Mouse (Mus musculus) forebrain, embryonic 16.5 days (tissue): ENCODE measurements around the gene Nes. TPM values are rescaled to one million over a fixed set of nuclear protein-coding genes. Genes with fewer than 3 reads are reported as not detected.

Experiments
- ATAC-seq: fragments of 200-750 bp; cut with Nextera tagmentation; 2 replicates; pipeline ENCODE4 v1.8.0; 2017; ENCODE audit warnings: mild to moderate bottlenecking, moderate library complexity
- H3K27ac ChIP-seq: fragments of 300-500 bp; sonication (generic); 2 replicates; pipeline ENCODE4 v1.5.1; 2014; ENCODE audit warnings: low read length, control low read depth
- H3K27me3 ChIP-seq: fragments of 300-500 bp; sonication (generic); replicated peaks from 2 replicates; pipeline ENCODE4 v1.6.1; 2014; ENCODE audit warnings: low read length; ENCODE audit not compliant: control insufficient read depth, insufficient read depth
- H3K36me3 ChIP-seq: fragments of 300-500 bp; sonication (generic); 2 replicates; pipeline ENCODE4 v1.6.1; 2014; ENCODE audit not compliant: control insufficient read depth, insufficient read depth
- H3K4me1 ChIP-seq: fragments of 300-500 bp; sonication (generic); replicated peaks from 2 replicates; pipeline ENCODE4 v1.6.1; 2014; ENCODE audit warnings: low read length; ENCODE audit not compliant: control insufficient read depth, insufficient read depth
- H3K4me2 ChIP-seq: fragments of 300-500 bp; sonication (generic); 2 replicates; pipeline ENCODE4 v1.6.1; 2014; ENCODE audit warnings: mild to moderate bottlenecking, low read length, control low read depth
- H3K4me3 ChIP-seq: fragments of 300-500 bp; sonication (generic); replicated peaks from 2 replicates; pipeline ENCODE4 v1.5.1; 2014; ENCODE audit warnings: mild to moderate bottlenecking, low read length, control low read depth
- H3K9ac ChIP-seq: fragments of 300-500 bp; sonication (generic); replicated peaks from 2 replicates; pipeline ENCODE4 v1.6.1; 2014; ENCODE audit warnings: low read depth, low read length, control low read depth
- H3K9me3 ChIP-seq: fragments of 300-500 bp; sonication (generic); 2 replicates; pipeline ENCODE4 v1.6.1; 2016; ENCODE audit warnings: low read length; ENCODE audit not compliant: control insufficient read depth
- WGBS: fragments of 180-500 bp; shearing (Covaris S2); extraction: QIAGEN DNeasy Blood & Tissue Kit; methylation state at CpG from one replicate; pipeline ENCODE4 v1.1.7; 2014; 5-methylcytosine and 5-hydroxymethylcytosine counted together
- polyA plus RNA-seq: library from polyadenylated mRNA; unstranded; fragments of >200 nt; fragmentation: Nextera tagmentation; extraction: Ambion mirVana; gene quantifications from 2 replicates; pipeline ENCODE4 v1.2.1, GENCODE M21; 2015

Gene Nes
- polyA plus RNA-seq, 1 experiment from 2014 or later, result 35.7 TPM

GRCm38 (mm10) chr3:87985505-87986320 is 14.8 kb downstream of the Nes start:
- H3K36me3 ChIP-seq, result no peaks in the 10 kb centered on the region
- H3K4me3 ChIP-seq, result no peak overlapping the region
- H3K4me1 ChIP-seq, result peaks cover 64% of the 10 kb centered on the region
- 19% methylated on average over 12 of the region's 12 CpGs for WGBS
- peak overlapping the region; percentile 15; the same call in 1 of the 2 replicates for H3K27ac ChIP-seq
- H3K9me3 ChIP-seq, result no peaks in the 10 kb centered on the region
- H3K9ac ChIP-seq, result no peak overlapping the region
- no peak overlapping the region for H3K4me2 ChIP-seq
- ATAC-seq, result no peak
- H3K27me3 ChIP-seq, result no peaks in the 10 kb centered on the region; the same call in 1 of the 2 replicates

GRCm38 (mm10) chr3:87986868-87987267 is 16.0 kb downstream of the Nes start:
- Histone ChIP-seq H3K36me3 (no peaks in the 10 kb centered on the region), H3K4me1 (peaks cover 58% of the 10 kb centered on the region), H3K9me3 (no peaks in the 10 kb centered on the region), H3K4me2 (peak overlapping the region; percentile 91), H3K27me3 (no peaks in the 10 kb centered on the region; the same call in 1 of the 2 replicates), H3K9ac (peak overlapping the region; percentile 69), H3K4me3 (peak overlapping the region; percentile 49), H3K27ac (peak overlapping the region; percentile 70)
- under 1% methylated on average over 17 of the region's 17 CpGs for WGBS
- ATAC-seq, result peak; percentile 83

- peak overlapping the region; percentile 70 for H3K27ac ChIP-seq
- peaks cover 2% of the 10 kb centered on the region; the same call in 1 of the 2 replicates for H3K27me3 ChIP-seq
- under 1% methylated on average over 15 of the region's 15 CpGs for WGBS
- no peaks in the 10 kb centered on the region for H3K9me3 ChIP-seq
- peaks cover 50% of the 10 kb centered on the region for H3K4me1 ChIP-seq
- peak overlapping the region; percentile 69 for H3K9ac ChIP-seq
- H3K4me2 ChIP-seq, result peak overlapping the region; percentile 91
- H3K36me3 ChIP-seq, result no peaks in the 10 kb centered on the region
- peak overlapping the region; percentile 49 for H3K4me3 ChIP-seq
- ATAC-seq, result peak; percentile 82
These were observed 16.8 kb downstream of the Nes start for GRCm38 (mm10) chr3:87987633-87988032.

GRCm38 (mm10) chr3:87988068-87988467 is 17.2 kb downstream of the Nes start:
- peak; percentile 5; the same call in 1 of the 2 replicates for ATAC-seq
- Histone ChIP-seq H3K27me3 (peaks cover 6% of the 10 kb centered on the region), H3K27ac (peak overlapping the region; percentile 68), H3K9me3 (no peaks in the 10 kb centered on the region), H3K4me3 (peak overlapping the region; percentile 49), H3K4me2 (peak overlapping the region; percentile 91), H3K4me1 (peaks cover 46% of the 10 kb centered on the region), H3K9ac (peak overlapping the region; percentile 69), H3K36me3 (no peaks in the 10 kb centered on the region)
- 4% methylated on average over 15 of the region's 15 CpGs for WGBS

- no peaks in the 10 kb centered on the region for H3K9me3 ChIP-seq
- ATAC-seq, result no peak
- no peak overlapping the region for H3K9ac ChIP-seq
- H3K4me3 ChIP-seq, result no peak overlapping the region
- H3K4me1 ChIP-seq, result peaks cover 35% of the 10 kb centered on the region
- peaks cover 10% of the 10 kb centered on the region for H3K27me3 ChIP-seq
- H3K27ac ChIP-seq, result no peak overlapping the region
- no peaks in the 10 kb centered on the region for H3K36me3 ChIP-seq
- H3K4me2 ChIP-seq, result no peak overlapping the region
- 39% methylated on average over 10 of the region's 10 CpGs for WGBS
These were observed 19.1 kb downstream of the Nes start for GRCm38 (mm10) chr3:87989935-87990334.

- H3K4me3 ChIP-seq, result no peak overlapping the region
- WGBS, result 4% methylated on average over 5 of the region's 6 CpGs
- H3K36me3 ChIP-seq, result no peaks in the 10 kb centered on the region
- peaks cover 11% of the 10 kb centered on the region for H3K4me1 ChIP-seq
- peaks cover 41% of the 10 kb centered on the region for H3K27me3 ChIP-seq
- no peak overlapping the region for H3K27ac ChIP-seq
- ATAC-seq, result no peak
- no peak overlapping the region for H3K9ac ChIP-seq
- H3K4me2 ChIP-seq, result no peak overlapping the region
- H3K9me3 ChIP-seq, result no peaks in the 10 kb centered on the region
These were observed 22.6 kb downstream of the Nes start for GRCm38 (mm10) chr3:87993436-87993835.

GRCm38 (mm10) chr3:87995331-87995730 is 24.5 kb downstream of the Nes start:
- no peaks in the 10 kb centered on the region for H3K36me3 ChIP-seq
- ATAC-seq, result no peak
- no peaks in the 10 kb centered on the region for H3K9me3 ChIP-seq
- no peak overlapping the region for H3K4me2 ChIP-seq
- no peak overlapping the region for H3K4me3 ChIP-seq
- H3K9ac ChIP-seq, result no peak overlapping the region
- peaks cover 56% of the 10 kb centered on the region for H3K27me3 ChIP-seq
- H3K27ac ChIP-seq, result no peak overlapping the region
- peaks cover 28% of the 10 kb centered on the region for H3K4me1 ChIP-seq
- 25% methylated on average over 11 of the region's 11 CpGs for WGBS

- Histone ChIP-seq H3K27ac (no peak overlapping the region), H3K9ac (no peak overlapping the region), H3K36me3 (no peaks in the 10 kb centered on the region), H3K27me3 (peaks cover 65% of the 10 kb centered on the region), H3K9me3 (no peaks in the 10 kb centered on the region), H3K4me2 (peak overlapping the region; percentile 80), H3K4me3 (peak overlapping the region; percentile 46), H3K4me1 (peaks cover 34% of the 10 kb centered on the region)
- ATAC-seq, result no peak
- WGBS, result 2% methylated on average over 15 of the region's 15 CpGs
These were observed 25.5 kb downstream of the Nes start for GRCm38 (mm10) chr3:87996401-87996800.

- peaks cover 38% of the 10 kb centered on the region for H3K4me1 ChIP-seq
- no peak for ATAC-seq
- WGBS, result 2% methylated on average over 48 of the region's 49 CpGs
These were observed 26.2 kb downstream of the Nes start for GRCm38 (mm10) chr3:87996971-87997614.

More at GRCm38 (mm10) chr3:87996971-87997614, 26.2 kb downstream of the Nes start:
- Histone ChIP-seq H3K4me2 (peak overlapping the region; percentile 80), H3K4me3 (peak overlapping the region; percentile 46), H3K27me3 (peaks cover 70% of the 10 kb centered on the region), H3K27ac (no peak overlapping the region), H3K36me3 (no peaks in the 10 kb centered on the region), H3K9me3 (no peaks in the 10 kb centered on the region), H3K9ac (peak overlapping the region; percentile 53)
